Mouse (Mus musculus) thymus, postnatal 10 days (tissue): ENCODE measurements around the gene Cpb2.

Experiments used
- DNase-seq, 2 experiments: peaks; one replicate each; pipeline ENCODE4 v3.0.0; 2021; ENCODE audit warnings: low spot score in 2 of 2

Cpb2 gene

GRCm38 (mm10) chr14:75242087-75242486, at the start of gene Cpb2:
Cpb2 (plus strand) TSS chr14:75242287.
- no peak for DNase-seq

- DNase-seq, result no peak
Measured at GRCm38 (mm10) chr14:75192427-75192826, 49.7 kb upstream of the Cpb2 start.

- DNase-seq, result no peak
Measured at GRCm38 (mm10) chr14:75192858-75193257, 49.2 kb upstream of the Cpb2 start.

- no peak for DNase-seq
Measured at GRCm38 (mm10) chr14:75195530-75195929, 46.6 kb upstream of the Cpb2 start.

- peak; percentile 36 to 72 for DNase-seq
Measured at GRCm38 (mm10) chr14:75197027-75197426, 45.1 kb upstream of the Cpb2 start.

DNA sequence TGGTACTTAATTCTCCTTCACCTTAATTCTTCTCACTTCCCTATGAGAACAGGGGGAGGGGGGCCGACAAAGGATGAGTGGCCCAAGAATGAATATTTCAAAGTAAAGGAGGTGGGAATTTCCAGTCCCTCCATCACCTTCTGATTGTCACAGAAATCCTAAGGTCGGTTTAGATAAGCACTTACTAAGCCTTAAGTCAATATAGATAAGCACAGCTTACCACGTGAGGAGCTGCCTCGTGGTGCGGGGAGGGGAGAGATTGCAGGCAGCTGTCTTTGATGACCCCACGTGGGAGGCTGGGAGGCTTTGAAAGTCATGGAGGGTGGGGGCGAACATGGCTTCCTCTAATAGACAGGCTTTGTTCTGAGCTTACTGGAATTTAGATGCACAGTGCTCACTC, 44.4 kb upstream of the Cpb2 start:
- no peak for DNase-seq

- no peak for DNase-seq
Measured at GRCm38 (mm10) chr14:75205363-75206051, 36.6 kb upstream of the Cpb2 start.

DNA sequence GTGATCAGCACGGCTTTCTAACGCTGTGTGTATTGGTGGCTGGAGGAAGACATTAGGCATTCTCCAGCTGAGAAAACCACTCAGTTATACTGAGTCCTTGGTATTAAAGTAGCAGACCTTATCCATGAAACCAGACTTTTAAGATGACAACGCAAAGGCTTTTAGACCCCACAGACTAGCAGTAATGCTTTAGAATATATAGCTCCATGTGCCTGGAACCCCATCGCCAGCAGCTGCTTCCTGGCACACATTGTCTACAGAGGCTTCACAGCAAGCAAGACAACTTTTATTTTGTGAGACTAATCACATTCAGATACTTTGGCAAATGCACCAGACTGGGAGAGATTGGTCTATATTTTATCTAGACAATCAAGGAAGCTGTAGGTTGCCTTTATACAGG, 35.8 kb upstream of the Cpb2 start:
- no peak for DNase-seq

GRCm38 (mm10) chr14:75208572-75209151, 33.4 kb upstream of the Cpb2 start:
- DNase-seq, result no peak

- DNase-seq, result no peak
Measured at GRCm38 (mm10) chr14:75213752-75214151, 28.3 kb upstream of the Cpb2 start.

GRCm38 (mm10) chr14:75218843-75219242, 23.2 kb upstream of the Cpb2 start:
- DNase-seq, result no peak

DNA sequence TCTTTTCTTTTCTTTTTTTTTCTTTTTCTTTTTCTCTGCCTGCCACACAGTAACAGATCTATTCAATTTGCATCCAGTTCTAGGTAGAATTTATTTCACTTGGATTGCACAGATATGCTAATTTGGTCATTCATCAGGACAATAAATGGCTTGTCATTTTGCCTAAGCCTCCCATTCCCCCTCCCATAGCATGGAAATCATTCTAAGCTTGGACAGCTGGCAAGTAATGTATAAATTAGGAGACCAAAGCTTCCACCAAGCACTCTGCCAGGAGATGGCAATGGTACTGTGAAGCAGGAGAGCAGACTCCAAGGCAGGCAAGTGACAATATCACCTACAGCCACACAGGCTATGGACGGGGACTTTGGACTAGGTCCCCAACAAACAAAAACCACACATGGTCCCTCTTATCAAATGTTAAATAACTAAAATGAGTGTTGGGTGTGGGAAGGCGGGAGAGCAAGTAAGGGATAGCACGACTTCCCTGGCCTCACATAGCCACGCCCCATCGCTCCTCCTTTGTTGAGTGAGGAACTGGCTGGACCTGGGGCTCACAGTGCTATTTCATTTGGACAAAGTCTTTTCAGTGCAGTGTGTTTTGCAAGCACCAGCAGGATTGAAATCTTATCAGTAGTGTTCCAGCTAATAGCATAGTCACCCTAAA, 22.7 kb upstream of the Cpb2 start:
- no peak for DNase-seq

DNA sequence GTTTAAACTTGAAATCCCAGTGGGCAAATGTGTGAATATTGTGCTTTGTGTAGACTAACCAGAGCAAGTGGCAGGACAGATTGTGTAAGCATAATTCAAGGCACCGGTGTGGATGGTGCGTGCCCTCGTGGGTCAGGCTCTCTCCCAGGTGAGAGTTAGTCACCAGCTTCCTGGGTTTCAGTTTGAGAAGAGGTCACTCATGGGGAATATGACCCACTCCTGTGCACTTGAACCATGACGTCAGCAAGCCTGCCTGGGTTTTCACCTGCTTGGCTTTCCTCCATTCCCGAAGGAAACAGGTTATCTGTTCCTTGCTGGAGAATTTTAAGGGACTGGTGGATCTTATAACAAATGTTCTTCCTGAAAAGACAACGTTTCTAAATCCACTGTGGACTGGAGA, 19.7 kb upstream of the Cpb2 start:
- no peak for DNase-seq

DNA sequence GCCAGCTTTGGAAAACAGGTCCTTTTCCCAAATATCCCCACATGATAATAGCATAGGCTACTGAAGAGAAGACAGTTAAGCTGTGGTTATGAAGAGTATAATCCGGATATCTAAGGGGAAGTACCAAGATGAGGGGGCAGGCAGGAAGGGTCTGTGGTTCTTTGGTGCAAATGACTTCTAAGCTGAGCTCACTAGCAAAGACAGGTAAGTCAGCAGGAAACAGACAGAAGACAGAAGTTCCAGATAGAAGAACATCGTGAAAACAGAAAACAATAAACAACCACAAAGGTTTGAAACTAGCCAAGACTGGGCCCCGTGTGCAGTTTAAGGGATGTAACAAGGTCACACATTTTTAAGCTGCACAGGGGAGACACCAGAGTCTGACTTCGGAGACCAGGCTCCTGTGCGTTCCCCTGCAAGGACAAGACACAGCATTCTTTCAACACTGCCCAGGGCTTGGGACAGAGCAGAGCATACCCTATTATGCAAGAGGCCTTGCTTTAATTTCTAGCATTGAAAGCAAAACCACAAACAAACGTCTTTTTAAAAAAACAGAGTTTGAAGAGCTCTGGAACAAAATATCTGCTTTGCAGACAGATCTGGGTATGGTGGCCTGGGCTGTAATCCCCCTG, 14.5 kb upstream of the Cpb2 start:
- DNase-seq, result no peak

DNA sequence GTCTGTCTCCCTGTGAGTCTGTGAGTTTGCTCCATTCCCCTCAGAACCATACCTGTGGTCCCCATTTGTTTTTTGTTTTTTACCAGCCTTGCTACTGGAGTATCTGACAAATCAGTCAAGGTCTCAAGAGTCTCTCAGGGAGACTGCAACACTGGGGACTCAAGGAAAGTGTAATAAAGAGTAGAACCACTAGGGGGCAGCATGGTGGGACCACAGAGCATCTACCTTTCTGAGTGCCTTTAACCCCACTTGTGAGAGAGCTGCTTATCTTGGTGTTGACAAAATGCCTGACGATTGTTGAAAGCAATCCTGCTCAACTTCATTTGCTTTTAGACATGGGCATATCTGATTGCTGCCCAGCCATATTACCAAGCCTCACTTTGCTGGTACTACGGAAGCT, 12.3 kb upstream of the Cpb2 start:
- peak in 1 of 2 experiments; percentile 60 for DNase-seq

GRCm38 (mm10) chr14:75233070-75233469, 9.0 kb upstream of the Cpb2 start:
- no peak for DNase-seq

DNA sequence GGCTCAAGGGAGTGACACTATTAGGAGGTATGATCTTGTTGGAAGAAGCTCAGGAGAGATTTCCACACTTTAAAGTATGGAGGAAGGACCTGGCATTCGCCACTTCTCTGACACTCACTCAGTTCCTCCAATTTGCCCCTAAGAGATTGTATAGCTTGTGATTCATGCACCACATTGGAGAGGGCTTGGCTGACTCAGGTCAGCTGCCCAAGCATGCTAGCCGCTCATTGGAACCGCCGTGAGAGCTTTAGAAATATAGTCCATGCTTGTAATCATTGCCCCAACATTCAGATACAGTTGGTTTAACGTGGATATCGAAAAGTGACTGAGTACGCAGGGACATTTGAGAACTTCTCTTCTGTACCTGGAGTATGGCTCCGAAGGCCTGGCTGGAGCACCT, 6.5 kb upstream of the Cpb2 start:
- DNase-seq, result no peak

DNA sequence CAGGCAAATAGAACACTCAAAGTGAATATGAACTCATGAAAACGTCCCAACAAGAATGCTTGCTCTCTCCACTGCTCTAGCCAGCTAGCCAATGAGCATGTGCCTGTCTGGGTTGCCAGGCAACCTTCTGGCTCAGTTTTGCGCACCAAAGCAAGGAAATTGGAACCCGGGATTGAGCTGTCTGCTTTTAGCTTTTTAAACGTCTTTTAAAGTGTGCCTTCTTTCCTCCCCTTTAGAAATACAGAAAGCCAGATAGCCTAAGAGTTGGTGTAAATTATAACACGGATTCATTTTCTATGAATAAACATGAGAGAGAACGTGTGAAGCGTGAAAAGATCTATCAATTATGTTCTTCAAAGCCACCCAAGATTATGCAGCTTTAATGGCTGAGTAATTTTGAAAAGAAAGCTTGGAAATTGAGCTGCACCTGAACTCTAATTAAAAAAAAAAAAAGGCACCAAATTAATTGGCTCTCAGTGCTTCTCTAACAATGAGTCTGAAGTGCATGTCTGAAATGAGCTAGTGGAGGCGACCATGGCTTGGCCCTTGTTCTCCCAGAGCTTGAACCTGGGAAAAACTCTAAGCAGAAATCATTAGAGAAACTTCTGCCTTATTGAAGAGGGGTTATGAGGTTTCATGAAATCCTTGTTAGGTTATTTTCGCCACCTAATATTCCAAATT, 6.0 kb upstream of the Cpb2 start:
- DNase-seq, result no peak

DNA sequence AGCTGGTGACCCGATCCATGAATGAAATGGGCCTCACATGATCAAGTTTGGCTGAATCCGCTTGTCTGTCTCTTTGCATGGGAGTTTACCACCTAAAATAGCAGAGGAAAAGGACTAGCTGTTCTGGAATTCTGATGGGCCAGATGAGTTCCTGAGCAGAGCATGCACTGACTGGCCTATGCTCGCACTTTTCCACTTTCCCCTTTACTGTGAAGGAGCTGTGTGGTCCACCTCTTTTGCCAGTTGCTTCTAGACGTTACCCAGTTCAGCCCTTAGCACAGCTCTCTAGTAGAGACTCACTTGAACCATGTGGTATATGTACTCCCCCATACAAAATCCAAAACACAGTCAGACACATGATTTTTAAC, 5.5 kb upstream of the Cpb2 start:
- no peak for DNase-seq

DNA sequence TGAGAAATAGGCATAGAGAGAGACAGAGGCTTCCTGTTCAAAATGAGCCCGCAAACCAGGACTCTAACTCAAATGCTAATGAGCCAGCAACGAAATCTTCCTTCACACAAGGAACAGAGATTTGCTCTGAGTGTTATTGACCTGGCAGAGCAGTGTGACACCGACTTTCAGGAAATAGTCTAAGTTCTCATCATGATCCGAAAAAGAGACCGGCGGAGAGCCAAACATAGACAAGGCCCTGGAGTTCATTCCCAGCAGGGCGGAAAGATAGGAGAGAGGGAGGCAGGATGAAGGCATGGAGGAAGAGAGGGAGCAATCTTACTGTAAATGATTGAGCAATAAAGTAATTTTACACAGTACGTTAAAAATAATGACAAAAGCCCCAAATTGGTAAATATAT, 5.0 kb upstream of the Cpb2 start:
- no peak for DNase-seq

DNA sequence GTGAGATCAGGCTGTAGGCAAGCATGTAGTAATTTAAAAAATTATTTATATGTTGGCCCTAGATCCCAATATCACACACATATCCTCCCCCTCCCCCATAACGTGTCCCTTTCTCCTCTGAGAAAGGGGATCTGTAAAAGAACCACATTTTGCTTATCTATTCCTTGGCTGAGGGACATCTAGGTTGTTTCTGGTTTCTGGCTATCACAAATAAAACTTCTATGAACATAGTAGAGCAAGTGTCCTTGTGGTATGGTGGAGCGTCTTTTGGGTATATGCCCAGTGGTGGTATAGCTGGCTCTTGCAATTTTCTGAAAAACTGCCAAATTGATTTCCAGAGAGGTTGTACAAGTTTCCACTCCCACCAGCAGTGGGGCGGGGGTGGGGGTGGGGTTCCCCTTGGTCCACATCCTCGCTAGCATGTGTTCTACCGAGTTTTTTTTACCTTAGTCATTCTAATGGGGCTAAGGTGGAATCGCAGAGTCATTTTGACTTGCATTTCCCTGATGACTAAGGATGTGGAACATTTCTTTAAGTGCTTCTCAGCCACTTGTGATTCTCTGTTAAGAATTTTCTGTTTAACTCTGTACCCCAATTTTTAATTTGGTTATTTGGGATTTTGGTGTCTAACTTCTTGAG, 3.9 kb upstream of the Cpb2 start:
- DNase-seq, result no peak
